Mouse (Mus musculus): ENCODE results near the gene Mrpl12. TPM values are rescaled to one million over a fixed set of nuclear protein-coding genes. Genes with fewer than 3 reads are reported as not detected.

Gene Mrpl12
- total and polyA plus RNA-seq, 3 experiments, result 374 to 461 (median 457) TPM

- no peak overlapping the region for H3K9ac ChIP-seq (ENCODE audit: control insufficient read depth, low read depth, low read length, poor library complexity, severe bottlenecking)
- H3K27ac ChIP-seq (ENCODE audit: control insufficient read depth, low read depth, low read length), result no peak overlapping the region
- no peaks in the 10 kb centered on the region; a peak in 1 of 4 replicates for H3K27me3 ChIP-seq (ENCODE audit: control insufficient read depth in 1 of 2, insufficient read depth in 2 of 2, low read length in 2 of 2)
- no peaks in the 10 kb centered on the region for H3K4me1 ChIP-seq (ENCODE audit: control insufficient read depth in 1 of 2, insufficient read depth in 2 of 2, low read length in 2 of 2)
- no peaks in the 10 kb centered on the region for H3K79me2 ChIP-seq (ENCODE audit: control insufficient read depth, insufficient read depth, low read length, poor library complexity)
- DNase-seq (ENCODE audit: low read depth, low spot score), result no peak
- H3K4me3 ChIP-seq (ENCODE audit: control insufficient read depth in 1 of 2, insufficient read depth in 1 of 2, low read depth in 2 of 2, low read length in 2 of 2), result no peak overlapping the region
- TF ChIP-seq POLR2AphosphoS2 (IDR thresholded peaks at IDR 0.05; ENCODE audit: low read length) (peak; percentile 70; the same call in 1 of the 2 replicates), EP300 (IDR thresholded peaks at IDR 0.05; ENCODE audit: low read depth in 1 of 2, low read length in 2 of 2) (no peak), ZMIZ1 (IDR thresholded peaks at IDR 0.05; ENCODE audit: low read depth, low read length) (0 out of 2 replicates have a peak, but pooled peaks have one; percentile 44), TAL1 (IDR thresholded peaks at IDR 0.05; ENCODE audit: low read length) (peak; percentile 33), USF2 (IDR thresholded peaks at IDR 0.05; ENCODE audit: borderline replicate concordance in 1 of 2, insufficient read depth in 1 of 2, low read depth in 1 of 2, low read length in 2 of 2) (no peak), TCF12 (IDR thresholded peaks at IDR 0.05; ENCODE audit: low read depth, low read length) (0 out of 2 replicates have a peak, but pooled peaks have one; percentile 21), JUND (IDR thresholded peaks at IDR 0.05; ENCODE audit: low read depth, low read length) (no peak), BHLHE40 (IDR thresholded peaks at IDR 0.05; ENCODE audit: borderline replicate concordance, low read depth, low read length) (no peak), RCOR1 (IDR thresholded peaks at IDR 0.05; ENCODE audit: low read depth, low read length) (peak; percentile 78), GATA1 (IDR thresholded peaks at IDR 0.05; ENCODE audit: low read depth, low read length) (peak; percentile 29; the same call in 1 of the 2 replicates)
- no peaks in the 10 kb centered on the region for H3K9me3 ChIP-seq (replicated peaks; ENCODE audit: insufficient read depth, low read length)
- H3K36me3 ChIP-seq (ENCODE audit: control insufficient read depth in 1 of 2, insufficient read depth in 2 of 2, low read length in 2 of 2), result no peaks in the 10 kb centered on the region
These were observed 15.9 kb downstream of the Mrpl12 start for GRCm38 (mm10) chr11:120500357-120500756.

GRCm38 (mm10) chr11:120501018-120501417 is 16.6 kb downstream of the Mrpl12 start:
- no peak for DNase-seq (ENCODE audit: low read depth, low spot score)
- Histone ChIP-seq H3K9ac (ENCODE audit: control insufficient read depth, low read depth, low read length, poor library complexity, severe bottlenecking) (no peak overlapping the region), H3K9me3 (replicated peaks; ENCODE audit: insufficient read depth, low read length) (no peaks in the 10 kb centered on the region), H3K79me2 (ENCODE audit: control insufficient read depth, insufficient read depth, low read length, poor library complexity) (no peaks in the 10 kb centered on the region), H3K27me3 (ENCODE audit: control insufficient read depth in 1 of 2, insufficient read depth in 2 of 2, low read length in 2 of 2) (no peaks in the 10 kb centered on the region; a peak in 1 of 4 replicates), H3K4me3 (ENCODE audit: control insufficient read depth in 1 of 2, insufficient read depth in 1 of 2, low read depth in 2 of 2, low read length in 2 of 2) (no peak overlapping the region), H3K36me3 (ENCODE audit: control insufficient read depth in 1 of 2, insufficient read depth in 2 of 2, low read length in 2 of 2) (no peaks in the 10 kb centered on the region), H3K4me1 (ENCODE audit: control insufficient read depth in 1 of 2, insufficient read depth in 2 of 2, low read length in 2 of 2) (no peaks in the 10 kb centered on the region), H3K27ac (ENCODE audit: control insufficient read depth, low read depth, low read length) (no peak overlapping the region)
- TF ChIP-seq TBP (IDR thresholded peaks at IDR 0.05; ENCODE audit: low read depth, low read length), result no peak
- peak; percentile 41 for TF ChIP-seq POLR2AphosphoS2 (IDR thresholded peaks at IDR 0.05; ENCODE audit: low read length)

GRCm38 (mm10) chr11:120501701-120502100 is 17.3 kb downstream of the Mrpl12 start:
- H3K9ac ChIP-seq (ENCODE audit: control insufficient read depth, low read depth, low read length, poor library complexity, severe bottlenecking), result no peak overlapping the region
- TF ChIP-seq UBTF (IDR thresholded peaks at IDR 0.05; ENCODE audit: borderline replicate concordance, insufficient read depth, low read depth, low read length) (no peak), RCOR1 (IDR thresholded peaks at IDR 0.05; ENCODE audit: low read depth, low read length) (no peak), ELF1 (IDR thresholded peaks at IDR 0.05; ENCODE audit: low read depth, low read length) (no peak), ZNF384 (IDR thresholded peaks at IDR 0.05; ENCODE audit: low read depth, low read length) (no peak), USF1 (IDR thresholded peaks at IDR 0.05; ENCODE audit: low read depth, low read length) (no peak), POLR2AphosphoS5 (IDR thresholded peaks at IDR 0.05; ENCODE audit: borderline replicate concordance, low read depth, low read length) (no peak), KAT2A (conservative IDR thresholded peaks at IDR 0.05; ENCODE audit: low read depth, low read length) (no peak), MAX (IDR thresholded peaks at IDR 0.05; ENCODE audit: low read length) (no peak)

More at GRCm38 (mm10) chr11:120501701-120502100, 17.3 kb downstream of the Mrpl12 start:
- H3K9me3 ChIP-seq (replicated peaks; ENCODE audit: insufficient read depth, low read length), result no peaks in the 10 kb centered on the region
- no peak for DNase-seq (ENCODE audit: low read depth, low spot score)
- no peaks in the 10 kb centered on the region; a peak in 1 of 4 replicates for H3K27me3 ChIP-seq (ENCODE audit: control insufficient read depth in 1 of 2, insufficient read depth in 2 of 2, low read length in 2 of 2)
- H3K27ac ChIP-seq (ENCODE audit: control insufficient read depth, low read depth, low read length), result no peak overlapping the region
- H3K4me1 ChIP-seq (ENCODE audit: control insufficient read depth in 1 of 2, insufficient read depth in 2 of 2, low read length in 2 of 2), result no peaks in the 10 kb centered on the region
- H3K4me3 ChIP-seq (ENCODE audit: control insufficient read depth in 1 of 2, insufficient read depth in 1 of 2, low read depth in 2 of 2, low read length in 2 of 2), result no peak overlapping the region
- H3K36me3 ChIP-seq (ENCODE audit: control insufficient read depth in 1 of 2, insufficient read depth in 2 of 2, low read length in 2 of 2), result no peaks in the 10 kb centered on the region
- H3K79me2 ChIP-seq (ENCODE audit: control insufficient read depth, insufficient read depth, low read length, poor library complexity), result no peaks in the 10 kb centered on the region
